Mouse (Mus musculus) neural tube, embryonic 12.5 days (tissue): Measurements from ENCODE around the gene Cnn2. TPM values are rescaled to one million over a fixed set of nuclear protein-coding genes. Genes with fewer than 3 reads are reported as not detected.

Experiments used
- ATAC-seq: fragments of 200-750 bp; cut with Nextera tagmentation; 2 replicates; pipeline ENCODE4 v1.8.0; 2017; ENCODE audit warnings: low read depth, mild to moderate bottlenecking, moderate TSS enrichment, moderate library complexity; ENCODE audit not compliant: low FRiP score
- H3K27ac ChIP-seq: fragments of 300-500 bp; sonication (generic); 2 replicates; pipeline ENCODE4 v1.5.1; 2016
- H3K27me3 ChIP-seq: fragments of 300-500 bp; sonication (generic); replicated peaks from 2 replicates; pipeline ENCODE4 v1.6.1; 2016; ENCODE audit warnings: mild to moderate bottlenecking
- H3K36me3 ChIP-seq: fragments of 300-500 bp; sonication (generic); 2 replicates; pipeline ENCODE4 v1.6.1; 2016; ENCODE audit warnings: mild to moderate bottlenecking
- H3K4me1 ChIP-seq: fragments of 300-500 bp; sonication (generic); 2 replicates; pipeline ENCODE4 v1.6.1; 2016
- H3K4me2 ChIP-seq: fragments of 300-500 bp; sonication (generic); replicated peaks from 2 replicates; pipeline ENCODE4 v1.6.1; 2016; ENCODE audit warnings: mild to moderate bottlenecking
- H3K4me3 ChIP-seq: fragments of 300-500 bp; sonication (generic); 2 replicates; pipeline ENCODE4 v1.5.1; 2016
- H3K9ac ChIP-seq: fragments of 300-500 bp; sonication (generic); 2 replicates; pipeline ENCODE4 v1.6.1; 2016; ENCODE audit warnings: mild to moderate bottlenecking
- H3K9me3 ChIP-seq: fragments of 300-500 bp; sonication (generic); 2 replicates; pipeline ENCODE4 v1.6.1; 2016; ENCODE audit warnings: mild to moderate bottlenecking
- WGBS: fragments of 180-500 bp; shearing (Covaris S2); methylation state at CpG from one replicate; pipeline ENCODE4 v1.1.7; 2016; 5-methylcytosine and 5-hydroxymethylcytosine counted together
- polyA plus RNA-seq: library from polyadenylated mRNA; unstranded; fragments of >200 nt; fragmentation: Nextera tagmentation; extraction: Ambion mirVana; gene quantifications from 2 replicates; pipeline ENCODE4 v1.2.1, GENCODE M21; 2016

Gene Cnn2
- polyA plus RNA-seq, 1 experiment from 2014 or later = 107 TPM

DNA sequence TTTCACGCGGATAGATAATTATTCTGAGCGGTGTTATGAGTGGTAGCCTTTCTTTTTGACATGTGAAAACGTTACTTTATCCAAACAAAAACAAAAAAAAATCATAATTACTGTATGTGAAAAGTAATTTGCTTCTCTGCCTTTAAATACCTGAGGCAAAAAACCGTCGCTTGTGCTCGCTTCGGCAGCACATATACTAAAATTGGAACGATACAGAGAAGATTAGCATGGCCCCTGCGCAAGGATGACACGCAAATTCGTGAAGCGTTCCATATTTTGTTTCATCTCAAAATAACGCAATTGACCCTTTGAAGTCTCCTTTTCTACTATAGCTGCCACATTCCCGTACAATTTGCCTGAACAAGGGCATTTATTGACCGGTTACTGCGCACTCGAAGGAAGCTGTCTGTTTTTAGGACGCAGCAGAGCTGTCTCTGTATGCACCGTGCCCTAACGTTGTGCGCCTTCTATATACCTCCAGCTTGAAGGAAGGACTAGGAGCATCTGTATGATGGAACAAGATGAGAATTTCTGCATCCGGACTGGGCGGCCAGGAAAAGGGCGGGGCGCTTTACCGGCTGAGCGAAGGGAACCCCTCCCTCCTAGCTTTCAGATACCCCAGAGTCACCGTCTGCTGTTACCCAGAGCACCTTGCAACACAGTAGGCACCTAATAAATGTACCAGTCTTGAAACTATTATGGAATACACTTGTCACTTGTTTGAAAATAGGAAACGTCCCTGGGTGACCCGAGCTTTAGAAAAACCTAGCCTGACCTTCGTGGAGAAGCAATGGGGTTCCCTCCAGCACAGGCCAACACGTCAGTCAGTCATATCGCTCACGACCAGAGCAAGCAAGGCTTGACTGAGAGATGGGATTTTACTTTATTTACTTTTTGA is 2.8 kb upstream of the Cnn2 start:
- peak overlapping the region; percentile 64 for H3K9ac ChIP-seq
- no peaks in the 10 kb centered on the region for H3K9me3 ChIP-seq
- peak overlapping the region; percentile 69 for H3K27ac ChIP-seq
- H3K36me3 ChIP-seq = peaks cover 10% of the 10 kb centered on the region
- 5% methylated on average over 35 of the region's 35 CpGs for WGBS
- peak overlapping the region; percentile 80 for H3K4me3 ChIP-seq
- no peak for ATAC-seq
- peaks cover 34% of the 10 kb centered on the region for H3K27me3 ChIP-seq
- H3K4me2 ChIP-seq = peak overlapping the region; percentile 92
- H3K4me1 ChIP-seq = peaks cover 46% of the 10 kb centered on the region

DNA sequence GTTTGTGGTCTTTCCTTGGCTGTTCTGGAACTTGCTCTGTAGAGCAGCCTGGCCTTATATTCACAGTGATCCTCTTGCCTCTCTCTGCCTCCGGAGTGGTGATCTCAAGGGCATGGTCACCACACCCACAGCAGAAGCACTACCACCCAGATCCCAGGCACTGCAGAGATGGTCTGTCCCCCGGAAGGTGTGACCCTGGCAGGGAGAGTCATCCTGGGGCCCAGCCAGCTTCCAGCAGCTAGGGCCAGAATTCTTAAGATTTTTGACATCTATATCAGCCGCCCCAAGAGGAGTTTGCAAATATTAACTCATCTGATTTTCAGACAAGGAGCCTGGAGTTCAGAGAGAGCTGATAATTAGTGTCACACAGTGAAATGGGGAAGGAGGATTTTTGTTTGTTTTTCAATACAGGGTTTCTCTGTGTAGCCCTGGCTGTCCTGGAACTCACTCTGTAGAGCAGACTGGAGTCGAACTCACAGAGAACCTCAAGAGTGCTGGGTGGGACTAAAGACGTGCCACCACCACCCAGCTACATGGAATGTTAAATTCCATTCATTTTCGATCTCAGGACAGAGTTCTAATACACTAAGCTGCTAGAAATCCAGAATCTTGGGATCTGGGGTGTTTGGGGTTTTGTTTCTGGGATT is 2.0 kb upstream of the Cnn2 start:
- Histone ChIP-seq H3K9me3 (no peaks in the 10 kb centered on the region), H3K9ac (peak overlapping the region; percentile 64; the same call in 1 of the 2 replicates), H3K36me3 (peaks cover 5% of the 10 kb centered on the region), H3K27me3 (peaks cover 40% of the 10 kb centered on the region), H3K27ac (0 out of 2 replicates have a peak overlapping the region, but pooled peaks have one; percentile 8), H3K4me3 (peak overlapping the region; percentile 80; the same call in 1 of the 2 replicates), H3K4me2 (peak overlapping the region; percentile 92), H3K4me1 (peaks cover 43% of the 10 kb centered on the region)
- no peak for ATAC-seq
- 51% methylated on average over 6 of the region's 6 CpGs for WGBS

DNA sequence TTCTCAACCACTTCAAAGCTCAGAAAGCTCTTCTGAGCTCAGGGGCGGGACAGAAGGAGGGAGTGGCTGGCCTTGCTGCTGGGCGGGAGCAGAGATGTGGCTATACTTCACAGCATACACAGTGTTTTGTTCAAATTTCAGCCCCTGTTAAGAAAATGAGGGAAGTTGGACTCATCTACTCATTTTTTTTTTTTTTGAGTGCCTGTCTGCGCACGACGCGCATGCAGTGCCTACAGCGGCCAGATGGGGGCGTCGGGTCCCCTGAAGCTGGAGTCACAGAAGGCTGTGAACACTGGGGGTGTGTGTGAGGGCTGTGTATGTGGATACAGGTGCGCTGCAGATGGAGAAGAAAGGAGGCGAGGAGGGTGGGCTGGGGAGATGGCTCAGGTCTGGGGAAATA is 1.4 kb upstream of the Cnn2 start:
- peaks cover 38% of the 10 kb centered on the region for H3K4me1 ChIP-seq
- no peak overlapping the region for H3K4me3 ChIP-seq
- no peak overlapping the region for H3K9ac ChIP-seq

DNA sequence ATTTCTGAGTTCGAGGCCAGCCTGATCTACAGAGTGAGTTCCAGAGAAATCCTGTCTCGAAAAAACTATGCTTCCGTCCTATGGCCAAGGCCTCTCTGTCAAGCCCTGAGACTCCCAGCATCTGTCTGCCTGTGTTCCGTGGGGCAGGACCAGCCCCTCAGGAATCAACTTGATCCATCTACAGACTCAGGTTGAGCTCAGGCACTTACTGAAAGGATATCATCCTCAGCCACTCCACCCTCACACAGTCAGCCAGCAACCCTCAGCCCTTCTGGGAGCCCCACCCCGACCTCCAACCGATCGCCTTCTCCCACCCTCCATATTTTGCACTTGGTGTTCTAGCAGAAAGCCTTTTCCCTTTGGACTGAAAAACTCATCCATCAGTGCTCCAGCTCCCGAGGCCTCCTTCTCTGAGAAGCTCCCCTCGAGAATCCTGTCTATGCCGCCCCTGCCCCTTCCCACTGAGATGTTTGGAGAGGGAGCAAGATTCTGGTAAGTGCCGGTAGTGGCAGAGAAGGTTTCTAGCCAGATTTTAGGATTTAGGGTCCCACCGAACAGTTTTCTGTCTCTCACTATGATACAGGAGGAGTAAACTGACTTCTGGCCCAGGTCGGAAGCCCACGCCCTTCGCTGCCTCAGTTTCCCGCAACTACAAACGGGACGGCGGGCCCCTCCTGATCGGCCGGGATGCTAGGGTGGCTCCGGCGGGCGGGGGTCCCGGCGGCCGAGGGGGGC is 446 bp upstream of the Cnn2 start:
- 9% methylated on average over 27 of the region's 27 CpGs for WGBS
- no peak for ATAC-seq
- no peak overlapping the region for H3K27ac ChIP-seq

More for the DNA sequence above, 1.4 kb upstream of the Cnn2 start:
- ATAC-seq = no peak
- Histone ChIP-seq H3K36me3 (peaks cover 6% of the 10 kb centered on the region; the same call in 1 of the 2 replicates), H3K9me3 (0 out of 2 replicates have a peak, but pooled peaks cover 3% of the 10 kb centered on the region), H3K27ac (no peak overlapping the region), H3K27me3 (peaks cover 40% of the 10 kb centered on the region), H3K4me2 (peak overlapping the region; percentile 36)
- 9% methylated on average over 11 of the region's 11 CpGs for WGBS

DNA sequence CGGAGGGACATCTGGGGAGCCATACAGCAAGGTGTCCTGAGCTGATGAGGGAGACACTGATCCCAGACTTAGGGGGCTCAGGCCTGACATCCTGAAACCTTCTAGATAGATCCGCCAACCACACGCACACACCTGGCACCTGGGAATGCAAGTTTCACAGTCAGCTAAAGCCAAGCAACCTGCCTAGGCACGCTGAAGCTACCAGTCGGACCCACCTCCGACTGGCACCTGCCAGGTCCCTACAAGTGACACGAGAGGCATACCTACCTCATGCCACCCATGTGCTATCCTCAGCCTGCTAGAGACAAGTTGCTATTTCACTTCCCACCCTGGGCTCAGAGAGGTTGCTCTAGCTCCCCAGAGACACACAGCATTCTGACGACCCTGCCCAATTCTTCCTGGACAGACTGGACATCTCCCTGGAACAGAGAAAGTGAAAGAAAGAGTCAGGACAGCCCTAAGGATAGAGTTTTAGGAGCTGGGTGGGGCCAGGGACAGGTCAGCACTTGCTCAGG is 945 bp downstream of the Cnn2 start:
- Histone ChIP-seq H3K27me3 (peaks cover 40% of the 10 kb centered on the region), H3K36me3 (peaks cover 8% of the 10 kb centered on the region), H3K4me2 (peak overlapping the region; percentile 58), H3K9ac (no peak overlapping the region), H3K27ac (no peak overlapping the region), H3K4me3 (peak overlapping the region; percentile 46), H3K4me1 (peaks cover 24% of the 10 kb centered on the region), H3K9me3 (0 out of 2 replicates have a peak, but pooled peaks cover 3% of the 10 kb centered on the region)
- no peak for ATAC-seq
- 33% methylated on average over 8 of the region's 8 CpGs for WGBS

More for the DNA sequence above, 446 bp upstream of the Cnn2 start:
- peak overlapping the region; percentile 44; the same call in 1 of the 2 replicates for H3K9ac ChIP-seq
- H3K9me3 ChIP-seq = 0 out of 2 replicates have a peak, but pooled peaks cover 3% of the 10 kb centered on the region
- peaks cover 4% of the 10 kb centered on the region; the same call in 1 of the 2 replicates for H3K36me3 ChIP-seq
- peak overlapping the region; percentile 46 for H3K4me3 ChIP-seq
- H3K4me2 ChIP-seq = peak overlapping the region; percentile 58
- peaks cover 40% of the 10 kb centered on the region for H3K27me3 ChIP-seq
- peaks cover 31% of the 10 kb centered on the region for H3K4me1 ChIP-seq

DNA sequence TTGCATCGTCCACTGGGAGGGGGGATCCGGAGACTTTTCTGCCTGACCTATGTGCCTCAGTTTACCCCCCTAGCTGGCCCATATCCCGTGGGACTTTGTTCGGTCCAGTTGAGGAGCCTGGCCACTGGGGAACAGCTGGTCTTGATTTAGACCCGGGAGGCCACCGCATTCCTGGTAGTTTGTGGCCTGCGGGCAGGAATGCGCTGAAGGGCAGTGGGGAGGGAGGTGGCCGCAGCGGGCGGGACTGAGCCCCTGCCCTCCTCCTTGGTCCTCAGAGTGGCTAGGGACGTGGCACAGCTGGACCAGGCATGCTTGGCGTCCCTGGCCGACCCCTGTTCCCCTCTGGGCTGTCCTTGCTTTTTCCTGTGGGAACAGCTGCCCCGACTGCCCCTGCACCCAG is 1.5 kb downstream of the Cnn2 start:
- Histone ChIP-seq H3K9ac (0 out of 2 replicates have a peak overlapping the region, but pooled peaks have one; percentile 29), H3K9me3 (0 out of 2 replicates have a peak, but pooled peaks cover 3% of the 10 kb centered on the region), H3K27ac (no peak overlapping the region), H3K36me3 (peaks cover 8% of the 10 kb centered on the region), H3K27me3 (peaks cover 40% of the 10 kb centered on the region), H3K4me2 (peak overlapping the region; percentile 58), H3K4me1 (peaks cover 24% of the 10 kb centered on the region), H3K4me3 (peak overlapping the region; percentile 46)
- 13% methylated on average over 15 of the region's 15 CpGs for WGBS
- no peak for ATAC-seq

DNA sequence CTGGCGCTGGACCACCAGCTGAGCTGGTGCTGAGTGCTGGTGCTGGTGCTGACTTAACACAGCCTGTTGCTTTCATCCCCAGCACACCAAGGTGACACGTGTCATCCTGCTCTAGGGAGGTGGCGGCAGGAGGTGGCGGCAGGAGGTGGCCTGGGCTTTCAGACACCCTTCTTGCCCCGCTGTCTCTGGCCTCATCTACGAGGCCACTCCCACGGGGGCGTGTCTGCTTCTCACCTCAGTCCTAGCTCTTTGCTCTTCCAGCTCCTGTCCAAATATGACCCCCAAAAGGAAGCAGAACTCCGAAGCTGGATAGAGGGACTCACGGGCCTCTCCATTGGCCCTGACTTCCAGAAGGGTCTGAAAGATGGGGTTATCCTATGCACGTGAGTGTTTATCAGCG is 2.7 kb downstream of the Cnn2 start:
- H3K4me1 ChIP-seq = peaks cover 20% of the 10 kb centered on the region
- H3K9me3 ChIP-seq = 0 out of 2 replicates have a peak, but pooled peaks cover 3% of the 10 kb centered on the region
- WGBS = 59% methylated on average over 12 of the region's 12 CpGs
- ATAC-seq = no peak
- peaks cover 8% of the 10 kb centered on the region for H3K36me3 ChIP-seq
- no peak overlapping the region for H3K27ac ChIP-seq
- H3K4me3 ChIP-seq = 0 out of 2 replicates have a peak overlapping the region, but pooled peaks have one; percentile 16
- H3K4me2 ChIP-seq = no peak overlapping the region
- peaks cover 40% of the 10 kb centered on the region for H3K27me3 ChIP-seq
- H3K9ac ChIP-seq = no peak overlapping the region

DNA sequence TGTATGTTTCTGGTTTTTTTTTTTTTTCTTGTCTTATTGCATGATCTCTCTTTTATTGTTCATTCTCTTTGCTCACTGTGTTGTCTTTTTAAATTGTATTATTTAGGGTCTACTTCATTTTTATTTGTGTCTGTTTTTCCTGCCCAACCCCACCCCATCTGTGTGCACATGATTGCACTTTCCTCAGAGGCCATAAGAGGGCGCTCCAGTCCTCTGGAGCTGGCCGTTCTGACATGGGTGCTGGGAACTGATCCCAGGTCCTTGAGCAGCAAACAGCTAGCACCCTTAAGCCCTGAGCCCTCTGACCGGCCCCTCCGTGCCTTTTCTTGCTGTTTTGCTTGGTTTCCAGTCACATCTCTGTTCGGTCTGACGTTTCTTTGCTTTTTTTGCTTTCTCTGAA is 3.2 kb downstream of the Cnn2 start:
- 86% methylated on average over 6 of the region's 6 CpGs for WGBS
- Histone ChIP-seq H3K4me3 (no peak overlapping the region), H3K27ac (no peak overlapping the region), H3K27me3 (peaks cover 40% of the 10 kb centered on the region), H3K9ac (no peak overlapping the region), H3K9me3 (0 out of 2 replicates have a peak, but pooled peaks cover 3% of the 10 kb centered on the region), H3K4me2 (no peak overlapping the region), H3K4me1 (peaks cover 18% of the 10 kb centered on the region), H3K36me3 (peaks cover 8% of the 10 kb centered on the region)
- ATAC-seq = no peak

DNA sequence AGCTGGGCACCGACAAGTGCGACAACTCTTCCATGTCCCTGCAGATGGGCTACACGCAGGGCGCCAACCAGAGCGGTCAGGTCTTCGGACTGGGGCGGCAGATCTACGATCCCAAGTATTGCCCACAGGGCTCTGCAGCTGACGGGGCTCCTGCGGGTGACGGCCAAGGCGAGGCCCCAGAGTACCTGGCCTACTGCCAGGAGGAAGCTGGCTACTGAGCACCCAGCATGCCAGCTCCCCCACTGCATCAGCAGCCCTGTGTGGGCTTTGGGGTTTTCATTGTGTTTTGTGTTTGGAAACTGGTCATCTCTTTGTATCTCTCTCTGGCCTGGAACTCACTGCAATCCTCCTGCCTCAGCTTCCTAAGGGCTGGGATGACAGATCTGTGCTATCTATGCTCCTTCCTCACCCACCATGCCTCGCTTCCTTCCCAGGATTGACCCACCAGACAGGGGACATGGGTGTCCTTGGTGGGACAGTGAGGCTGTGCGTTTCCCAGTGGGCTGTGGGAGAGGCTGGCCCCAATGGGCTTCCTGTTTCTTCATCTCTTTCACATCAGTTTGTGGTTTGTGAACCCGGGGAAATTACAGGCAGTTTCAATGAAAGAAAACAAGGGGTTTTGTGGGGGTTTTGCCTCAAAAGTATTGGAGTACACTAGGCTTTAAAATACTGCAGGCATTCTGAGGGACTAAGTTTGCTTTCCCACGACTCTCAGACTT is 6.2 kb downstream of the Cnn2 start:
- Histone ChIP-seq H3K9ac (no peak overlapping the region), H3K27ac (no peak overlapping the region), H3K4me1 (peaks cover 15% of the 10 kb centered on the region), H3K36me3 (peaks cover 8% of the 10 kb centered on the region), H3K9me3 (0 out of 2 replicates have a peak, but pooled peaks cover 3% of the 10 kb centered on the region), H3K4me2 (no peak overlapping the region), H3K4me3 (no peak overlapping the region), H3K27me3 (peaks cover 15% of the 10 kb centered on the region)
- no peak for ATAC-seq
- WGBS = 91% methylated on average over 16 of the region's 16 CpGs

DNA sequence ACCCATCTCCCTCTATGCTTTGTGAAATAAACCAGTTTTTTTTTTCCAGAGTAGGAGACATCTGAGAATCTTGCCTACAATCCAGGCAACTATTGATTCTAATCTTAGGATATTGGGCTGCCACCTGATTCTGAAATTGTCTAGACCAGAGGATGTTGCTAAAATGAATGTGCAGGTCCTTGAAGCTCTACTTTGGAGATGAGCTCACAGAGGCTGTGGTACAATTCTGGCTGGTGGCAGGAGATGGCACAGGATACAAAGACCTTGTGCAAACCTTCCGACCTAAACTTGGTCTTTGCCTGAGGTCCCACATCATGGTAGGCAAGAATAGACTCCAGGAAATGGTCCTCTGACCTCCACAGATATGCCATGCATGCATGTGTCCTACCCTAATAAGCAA is 7.3 kb downstream of the Cnn2 start:
- H3K27ac ChIP-seq = no peak overlapping the region
- H3K4me3 ChIP-seq = peak overlapping the region; percentile 52; the same call in 1 of the 2 replicates
- WGBS = 98% methylated on average over 1 of the region's 1 CpGs
- 0 out of 2 replicates have a peak, but pooled peaks cover 3% of the 10 kb centered on the region for H3K9me3 ChIP-seq
- peak overlapping the region; percentile 79 for H3K4me2 ChIP-seq
- H3K4me1 ChIP-seq = peaks cover 11% of the 10 kb centered on the region
- H3K27me3 ChIP-seq = peaks cover 9% of the 10 kb centered on the region
- no peak for ATAC-seq
- H3K36me3 ChIP-seq = peaks cover 8% of the 10 kb centered on the region
- no peak overlapping the region for H3K9ac ChIP-seq
